Mouse (Mus musculus) bone marrow macrophage, adult 2 months (primary cell): ENCODE data around the gene Poc1a. TPM values are rescaled to one million over a fixed set of nuclear protein-coding genes. Genes with fewer than 3 reads are reported as not detected.

Experiments
- H3K27ac ChIP-seq: 2 replicates; pipeline ENCODE4 v1.5.1; 2012; ENCODE audit warnings: low read depth, low read length; ENCODE audit not compliant: insufficient read depth
- H3K4me1 ChIP-seq: 2 replicates; pipeline ENCODE4 v1.6.1; 2012; ENCODE audit warnings: low read length; ENCODE audit not compliant: control insufficient read depth, insufficient read depth
- H3K4me3 ChIP-seq: 2 replicates; pipeline ENCODE4 v1.5.1; 2012; ENCODE audit warnings: mild to moderate bottlenecking, low read length, moderate library complexity; ENCODE audit not compliant: insufficient read depth
- CTCF ChIP-seq: IDR thresholded peaks from 2 replicates; pipeline ENCODE4 v1.5.1; 2012; ENCODE audit warnings: low read depth, mild to moderate bottlenecking, low read length, moderate library complexity
- POLR2A ChIP-seq: IDR thresholded peaks from 2 replicates; pipeline ENCODE4 v1.6.1; 2012; ENCODE audit warnings: mild to moderate bottlenecking, low read depth, low read length, borderline replicate concordance
- polyA plus RNA-seq: library from polyadenylated mRNA; stranded (reverse); fragments of >200 nt; gene quantifications from 2 replicates; pipeline ENCODE4 v1.2.4, GENCODE M21; 2012; ENCODE audit not compliant: missing spikeins, insufficient read depth, insufficient read length

The Poc1a gene
- polyA plus RNA-seq, 1 experiment: 13.7 TPM

- TF ChIP-seq POLR2A (no peak), CTCF (no peak)
- no peak overlapping the region for H3K4me3 ChIP-seq
- peak overlapping the region; percentile 99 for H3K27ac ChIP-seq
- H3K4me1 ChIP-seq: peaks cover 34% of the 10 kb centered on the region
These were observed 27.3 kb downstream of the Poc1a start for GRCm38 (mm10) chr9:106308151-106308550.

DNA sequence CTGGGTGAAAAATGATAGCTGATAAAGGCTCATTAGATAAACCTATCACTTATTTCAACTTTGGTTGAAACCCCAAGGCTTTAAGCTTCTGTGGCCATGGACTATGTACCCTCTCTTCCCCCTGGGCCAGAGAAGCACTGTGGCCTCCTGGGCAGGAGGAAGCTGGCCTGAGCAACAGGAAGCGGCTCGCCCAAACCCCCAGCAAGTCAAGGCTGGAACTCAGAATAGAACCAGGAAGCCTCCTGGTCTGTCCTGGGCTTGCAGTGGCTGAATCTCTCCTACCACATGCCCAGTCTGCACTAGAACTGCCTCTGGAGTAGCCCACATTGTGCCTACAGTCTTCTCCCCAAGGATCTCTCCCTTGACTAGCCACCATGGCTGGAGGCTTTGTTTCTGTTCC is 27.7 kb downstream of the Poc1a start:
- TF ChIP-seq CTCF (no peak), POLR2A (no peak)
- Histone ChIP-seq H3K4me3 (peak overlapping the region; percentile 27), H3K4me1 (peaks cover 34% of the 10 kb centered on the region), H3K27ac (peak overlapping the region; percentile 99)

GRCm38 (mm10) chr9:106308983-106309382 is 28.1 kb downstream of the Poc1a start:
- Histone ChIP-seq H3K4me3 (peak overlapping the region; percentile 27), H3K27ac (peak overlapping the region; percentile 99), H3K4me1 (peaks cover 34% of the 10 kb centered on the region)
- TF ChIP-seq CTCF (no peak), POLR2A (no peak)

DNA sequence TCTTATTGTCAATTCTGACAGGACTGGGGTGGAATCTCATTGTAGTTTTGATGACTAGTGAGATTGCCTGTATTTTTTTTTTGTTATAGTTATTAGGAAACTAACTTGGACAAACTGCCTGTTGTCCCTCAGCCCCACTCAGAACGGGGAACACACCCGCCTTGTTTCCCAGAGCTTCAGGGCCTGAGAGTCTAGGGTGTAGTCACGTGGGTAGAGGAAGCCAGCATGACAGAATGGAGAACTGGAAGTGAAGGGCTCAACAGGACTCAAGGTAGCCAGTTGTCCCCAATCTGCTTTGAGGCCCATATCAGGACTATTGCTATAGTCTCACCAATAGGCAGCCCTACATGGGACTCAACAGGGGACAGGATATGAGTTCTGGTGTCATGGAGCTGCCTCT is 29.0 kb downstream of the Poc1a start:
- H3K27ac ChIP-seq: peak overlapping the region; percentile 99
- H3K4me1 ChIP-seq: peaks cover 40% of the 10 kb centered on the region
- H3K4me3 ChIP-seq: no peak overlapping the region
- TF ChIP-seq CTCF: no peak
- no peak for TF ChIP-seq POLR2A

GRCm38 (mm10) chr9:106311625-106312191 is 30.8 kb downstream of the Poc1a start:
- no peak overlapping the region for H3K4me3 ChIP-seq
- no peak overlapping the region for H3K27ac ChIP-seq
- TF ChIP-seq POLR2A (no peak), CTCF (no peak)

GRCm38 (mm10) chr9:106312950-106313360 is 32.1 kb downstream of the Poc1a start:
- no peak for TF ChIP-seq CTCF
- peaks cover 41% of the 10 kb centered on the region for H3K4me1 ChIP-seq
- H3K27ac ChIP-seq: no peak overlapping the region
- H3K4me3 ChIP-seq: no peak overlapping the region

More at GRCm38 (mm10) chr9:106311625-106312191, 30.8 kb downstream of the Poc1a start:
- peaks cover 47% of the 10 kb centered on the region for H3K4me1 ChIP-seq

DNA sequence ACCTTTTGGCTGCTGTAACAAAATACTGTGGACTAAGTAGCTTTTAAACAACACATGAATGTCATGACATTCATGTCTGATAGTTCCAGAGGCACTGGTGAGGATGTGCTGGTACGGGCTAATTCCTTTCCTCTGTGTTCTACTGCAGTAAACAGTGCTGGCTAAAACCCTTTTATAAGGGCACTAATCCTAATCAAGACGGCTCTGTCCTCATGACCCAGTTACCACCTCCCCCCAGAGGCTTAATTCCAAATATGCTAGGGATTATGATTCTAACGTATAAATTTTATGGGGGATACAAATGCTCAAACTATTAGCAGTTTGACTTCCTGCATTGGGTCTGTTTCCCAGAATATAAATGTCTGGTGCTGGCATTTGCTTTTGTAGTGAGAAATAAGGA is 33.3 kb downstream of the Poc1a start:
- Histone ChIP-seq H3K4me1 (peaks cover 44% of the 10 kb centered on the region), H3K4me3 (no peak overlapping the region), H3K27ac (no peak overlapping the region)
- TF ChIP-seq CTCF: no peak
- no peak for TF ChIP-seq POLR2A

DNA sequence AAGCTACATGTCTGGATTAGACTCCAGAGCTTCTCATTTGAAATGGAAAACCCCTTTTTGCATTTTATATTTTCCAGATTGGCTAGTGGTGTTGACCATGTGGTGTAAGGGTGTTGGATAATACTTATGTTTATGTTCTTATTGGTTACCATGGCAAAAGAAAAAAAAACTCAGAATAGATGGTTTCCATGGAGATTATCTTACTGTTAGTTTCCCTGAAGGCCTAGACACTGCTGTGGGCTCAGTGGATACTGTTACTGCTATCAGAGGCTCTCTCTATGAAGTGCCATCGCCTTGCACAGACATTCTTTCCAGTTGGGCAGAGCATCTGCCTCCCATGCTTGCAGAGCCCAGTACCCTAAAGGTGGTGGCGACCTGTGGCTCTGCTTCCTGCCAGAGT is 37.2 kb downstream of the Poc1a start:
- peak overlapping the region; percentile 98; the same call in 1 of the 2 replicates for H3K27ac ChIP-seq
- TF ChIP-seq CTCF: no peak
- no peak for TF ChIP-seq POLR2A
- H3K4me3 ChIP-seq: no peak overlapping the region
- H3K4me1 ChIP-seq: peaks cover 63% of the 10 kb centered on the region

- TF ChIP-seq POLR2A (no peak), CTCF (no peak)
- Histone ChIP-seq H3K4me3 (no peak overlapping the region), H3K27ac (peak overlapping the region; percentile 98), H3K4me1 (peaks cover 69% of the 10 kb centered on the region)
These were observed 38.2 kb downstream of the Poc1a start for GRCm38 (mm10) chr9:106319095-106319494.

GRCm38 (mm10) chr9:106322497-106322896 is 41.6 kb downstream of the Poc1a start:
- TF ChIP-seq POLR2A: no peak
- TF ChIP-seq CTCF: no peak

GRCm38 (mm10) chr9:106326241-106326640 is 45.4 kb downstream of the Poc1a start:
- TF ChIP-seq CTCF (no peak), POLR2A (no peak)
- no peak overlapping the region for H3K27ac ChIP-seq
- peaks cover 41% of the 10 kb centered on the region for H3K4me1 ChIP-seq
- no peak overlapping the region for H3K4me3 ChIP-seq

More at GRCm38 (mm10) chr9:106322497-106322896, 41.6 kb downstream of the Poc1a start:
- peaks cover 57% of the 10 kb centered on the region for H3K4me1 ChIP-seq
- peak overlapping the region; percentile 69 for H3K27ac ChIP-seq
- no peak overlapping the region for H3K4me3 ChIP-seq
